Mouse (Mus musculus): ENCODE results near the gene Mtrex. TPM values are rescaled to one million over a fixed set of nuclear protein-coding genes. Genes with fewer than 3 reads are reported as not detected.

Gene Mtrex
- polyA plus RNA-seq, 1 experiment from 2014 or later: 105 TPM

DNA sequence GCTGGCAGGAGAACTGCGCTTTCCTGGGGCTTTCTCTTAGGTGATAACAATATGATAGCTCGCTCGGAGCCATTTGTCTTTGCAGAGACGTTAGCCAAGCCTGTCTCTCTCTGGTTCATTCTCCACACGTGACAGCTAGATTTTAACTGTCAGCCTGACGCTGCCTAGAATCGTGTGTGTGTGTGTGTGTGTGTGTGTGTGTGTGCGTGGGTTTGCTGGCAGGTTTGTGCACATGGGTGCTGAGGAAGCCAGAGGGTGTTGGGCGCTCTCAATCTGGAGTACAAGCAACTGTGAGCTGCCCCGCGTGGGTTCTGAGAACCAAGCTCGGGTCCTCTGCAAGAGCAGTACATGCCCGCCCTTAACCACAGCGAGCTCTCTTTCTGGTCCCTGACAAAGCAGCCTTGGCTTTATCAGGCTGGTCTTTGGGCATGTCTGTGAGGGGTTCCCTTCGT, 14.7 kb upstream of the Mtrex start:
- Histone ChIP-seq H3K4me1 (ENCODE audit: control insufficient read depth, insufficient read depth, low read length) (no peaks in the 10 kb centered on the region), H3K9ac (ENCODE audit: low read length) (no peak overlapping the region), H3K27me3 (ENCODE audit: control insufficient read depth, insufficient read depth, low read length) (no peaks in the 10 kb centered on the region), H3K4me3 (ENCODE audit: low read depth, low read length) (no peak overlapping the region), H3K27ac (replicated peaks; ENCODE audit: low read depth, low read length) (no peak overlapping the region), H3K9me3 (ENCODE audit: control insufficient read depth, low read length) (no peaks in the 10 kb centered on the region), H3K36me3 (ENCODE audit: control insufficient read depth, insufficient read depth, low read length) (peaks cover 3% of the 10 kb centered on the region; the same call in 1 of the 2 replicates), H3K4me2 (ENCODE audit: low read depth, severe bottlenecking) (no peak overlapping the region)
- 49% methylated on average over 15 of the region's 15 CpGs for WGBS
- ATAC-seq (ENCODE audit: insufficient number of reproducible peaks, low FRiP score, low TSS enrichment, low read depth) (no peak), DNase-seq (ENCODE audit: low spot score) (no peak)

- no peak overlapping the region for H3K4me3 ChIP-seq (ENCODE audit: low read depth, low read length)
- WGBS: 90% methylated on average over 8 of the region's 8 CpGs
- H3K9me3 ChIP-seq (ENCODE audit: control insufficient read depth, low read length): no peaks in the 10 kb centered on the region
- no peak for DNase-seq (ENCODE audit: low spot score)
- peaks cover 3% of the 10 kb centered on the region; the same call in 1 of the 2 replicates for H3K36me3 ChIP-seq (ENCODE audit: control insufficient read depth, insufficient read depth, low read length)
- no peaks in the 10 kb centered on the region for H3K4me1 ChIP-seq (ENCODE audit: control insufficient read depth, insufficient read depth, low read length)
- no peak overlapping the region for H3K4me2 ChIP-seq (ENCODE audit: low read depth, severe bottlenecking)
- H3K27me3 ChIP-seq (ENCODE audit: control insufficient read depth, insufficient read depth, low read length): no peaks in the 10 kb centered on the region
- no peak for ATAC-seq (ENCODE audit: insufficient number of reproducible peaks, low FRiP score, low TSS enrichment, low read depth)
- H3K27ac ChIP-seq (replicated peaks; ENCODE audit: low read depth, low read length): no peak overlapping the region
- H3K9ac ChIP-seq (ENCODE audit: low read length): no peak overlapping the region
These were observed 10.9 kb upstream of the Mtrex start for GRCm38 (mm10) chr13:112938130-112938529.

- Histone ChIP-seq H3K9ac (ENCODE audit: low read length) (peak overlapping the region; percentile 77), H3K27ac (replicated peaks; ENCODE audit: low read depth, low read length) (peak overlapping the region; percentile 76; the same call in 1 of the 2 replicates), H3K4me3 (ENCODE audit: low read depth, low read length) (peak overlapping the region; percentile 87), H3K4me2 (ENCODE audit: low read depth, severe bottlenecking) (peak overlapping the region; percentile 77), H3K36me3 (ENCODE audit: control insufficient read depth, insufficient read depth, low read length) (no peaks in the 10 kb centered on the region), H3K27me3 (ENCODE audit: control insufficient read depth, insufficient read depth, low read length) (no peaks in the 10 kb centered on the region), H3K4me1 (ENCODE audit: control insufficient read depth, insufficient read depth, low read length) (peaks cover 7% of the 10 kb centered on the region), H3K9me3 (ENCODE audit: control insufficient read depth, low read length) (no peaks in the 10 kb centered on the region)
- DNase-seq (ENCODE audit: low spot score) (no peak), ATAC-seq (ENCODE audit: insufficient number of reproducible peaks, low FRiP score, low TSS enrichment, low read depth) (peak; percentile 5; the same call in 1 of the 2 replicates)
- WGBS: 6% methylated on average over 8 of the region's 8 CpGs
These were observed 955 bp upstream of the Mtrex start for GRCm38 (mm10) chr13:112928038-112928668.

GRCm38 (mm10) chr13:112926796-112927195, 402 bp downstream of the Mtrex start:
- under 1% methylated on average over 19 of the region's 19 CpGs for WGBS
- no peak for ATAC-seq (ENCODE audit: insufficient number of reproducible peaks, low FRiP score, low TSS enrichment, low read depth)
- H3K4me2 ChIP-seq (ENCODE audit: low read depth, severe bottlenecking): peak overlapping the region; percentile 52
- no peaks in the 10 kb centered on the region for H3K9me3 ChIP-seq (ENCODE audit: control insufficient read depth, low read length)
- H3K27ac ChIP-seq (replicated peaks; ENCODE audit: low read depth, low read length): peak overlapping the region; percentile 56; the same call in 1 of the 2 replicates
- H3K4me1 ChIP-seq (ENCODE audit: control insufficient read depth, insufficient read depth, low read length): peaks cover 7% of the 10 kb centered on the region
- H3K9ac ChIP-seq (ENCODE audit: low read length): peak overlapping the region; percentile 85
- H3K4me3 ChIP-seq (ENCODE audit: low read depth, low read length): peak overlapping the region; percentile 87
- DNase-seq (ENCODE audit: low spot score): peak; percentile 52
- H3K27me3 ChIP-seq (ENCODE audit: control insufficient read depth, insufficient read depth, low read length): no peaks in the 10 kb centered on the region
- no peaks in the 10 kb centered on the region for H3K36me3 ChIP-seq (ENCODE audit: control insufficient read depth, insufficient read depth, low read length)

DNA sequence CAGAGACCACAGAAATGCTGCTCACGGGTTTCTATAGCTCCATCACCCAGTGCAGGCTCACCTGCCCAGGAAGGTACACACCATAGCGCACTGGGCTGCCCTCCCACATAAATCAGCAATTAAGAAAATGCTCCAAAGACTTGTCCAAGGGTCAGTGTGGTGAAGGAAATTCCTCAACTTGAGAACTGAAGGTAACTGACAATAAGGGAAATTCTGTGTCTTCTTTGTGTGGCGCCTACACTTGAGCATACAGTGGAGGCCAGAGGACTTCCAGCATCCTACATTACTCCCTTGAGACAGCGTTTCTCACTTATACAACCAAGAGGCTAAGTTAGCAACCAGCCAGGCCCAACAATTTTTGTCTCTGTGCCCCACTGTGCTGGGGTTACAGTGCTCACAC, 1.2 kb downstream of the Mtrex start:
- no peak for DNase-seq (ENCODE audit: low spot score)
- Histone ChIP-seq H3K9me3 (ENCODE audit: control insufficient read depth, low read length) (no peaks in the 10 kb centered on the region), H3K27ac (replicated peaks; ENCODE audit: low read depth, low read length) (no peak overlapping the region), H3K36me3 (ENCODE audit: control insufficient read depth, insufficient read depth, low read length) (no peaks in the 10 kb centered on the region), H3K27me3 (ENCODE audit: control insufficient read depth, insufficient read depth, low read length) (no peaks in the 10 kb centered on the region), H3K9ac (ENCODE audit: low read length) (peak overlapping the region; percentile 37; the same call in 1 of the 2 replicates), H3K4me3 (ENCODE audit: low read depth, low read length) (peak overlapping the region; percentile 87), H3K4me1 (ENCODE audit: control insufficient read depth, insufficient read depth, low read length) (peaks cover 7% of the 10 kb centered on the region), H3K4me2 (ENCODE audit: low read depth, severe bottlenecking) (peak overlapping the region; percentile 52)
- ATAC-seq (ENCODE audit: insufficient number of reproducible peaks, low FRiP score, low TSS enrichment, low read depth): no peak
- WGBS: 71% methylated on average over 4 of the region's 4 CpGs

GRCm38 (mm10) chr13:112925266-112925665, 1.9 kb downstream of the Mtrex start:
- H3K27ac ChIP-seq (replicated peaks; ENCODE audit: low read depth, low read length): no peak overlapping the region
- DNase-seq (ENCODE audit: low spot score): no peak
- peaks cover 7% of the 10 kb centered on the region for H3K4me1 ChIP-seq (ENCODE audit: control insufficient read depth, insufficient read depth, low read length)
- H3K4me3 ChIP-seq (ENCODE audit: low read depth, low read length): no peak overlapping the region
- no peak for ATAC-seq (ENCODE audit: insufficient number of reproducible peaks, low FRiP score, low TSS enrichment, low read depth)
- no peak overlapping the region; the same call in 1 of the 2 replicates for H3K4me2 ChIP-seq (ENCODE audit: low read depth, severe bottlenecking)
- no peaks in the 10 kb centered on the region for H3K27me3 ChIP-seq (ENCODE audit: control insufficient read depth, insufficient read depth, low read length)
- 83% methylated on average over 6 of the region's 6 CpGs for WGBS
- H3K9me3 ChIP-seq (ENCODE audit: control insufficient read depth, low read length): no peaks in the 10 kb centered on the region
- no peak overlapping the region for H3K9ac ChIP-seq (ENCODE audit: low read length)
- no peaks in the 10 kb centered on the region; the same call in 1 of the 2 replicates for H3K36me3 ChIP-seq (ENCODE audit: control insufficient read depth, insufficient read depth, low read length)

- Histone ChIP-seq H3K4me3 (ENCODE audit: low read depth, low read length) (no peak overlapping the region), H3K9me3 (ENCODE audit: control insufficient read depth, low read length) (no peaks in the 10 kb centered on the region), H3K4me2 (ENCODE audit: low read depth, severe bottlenecking) (no peak overlapping the region), H3K4me1 (ENCODE audit: control insufficient read depth, insufficient read depth, low read length) (peaks cover 2% of the 10 kb centered on the region), H3K27me3 (ENCODE audit: control insufficient read depth, insufficient read depth, low read length) (no peaks in the 10 kb centered on the region), H3K9ac (ENCODE audit: low read length) (no peak overlapping the region), H3K27ac (replicated peaks; ENCODE audit: low read depth, low read length) (no peak overlapping the region), H3K36me3 (ENCODE audit: control insufficient read depth, insufficient read depth, low read length) (peaks cover 10% of the 10 kb centered on the region; the same call in 1 of the 2 replicates)
- no peak for DNase-seq (ENCODE audit: low spot score)
- 88% methylated on average over 3 of the region's 3 CpGs for WGBS
- no peak for ATAC-seq (ENCODE audit: insufficient number of reproducible peaks, low FRiP score, low TSS enrichment, low read depth)
These were observed 6.3 kb downstream of the Mtrex start for GRCm38 (mm10) chr13:112920906-112921305.

- Histone ChIP-seq H3K4me3 (ENCODE audit: low read depth, low read length) (no peak overlapping the region), H3K27ac (replicated peaks; ENCODE audit: low read depth, low read length) (no peak overlapping the region), H3K36me3 (ENCODE audit: control insufficient read depth, insufficient read depth, low read length) (peaks cover 10% of the 10 kb centered on the region; the same call in 1 of the 2 replicates), H3K9me3 (ENCODE audit: control insufficient read depth, low read length) (no peaks in the 10 kb centered on the region), H3K4me2 (ENCODE audit: low read depth, severe bottlenecking) (no peak overlapping the region), H3K9ac (ENCODE audit: low read length) (no peak overlapping the region), H3K27me3 (ENCODE audit: control insufficient read depth, insufficient read depth, low read length) (no peaks in the 10 kb centered on the region), H3K4me1 (ENCODE audit: control insufficient read depth, insufficient read depth, low read length) (no peaks in the 10 kb centered on the region)
- 80% methylated on average over 4 of the region's 4 CpGs for WGBS
- ATAC-seq (ENCODE audit: insufficient number of reproducible peaks, low FRiP score, low TSS enrichment, low read depth) (no peak), DNase-seq (ENCODE audit: low spot score) (no peak)
These were observed 7.9 kb downstream of the Mtrex start for GRCm38 (mm10) chr13:112919141-112919865.
